Mouse (Mus musculus) bone marrow macrophage, adult 2 months (primary cell): Measurements from ENCODE around the gene Islr2. TPM values are rescaled to one million over a fixed set of nuclear protein-coding genes. Genes with fewer than 3 reads are reported as not detected.
A peak's percentile ranks its signal among the peaks of the same experiment; 100 is the strongest.

Experiments used
- H3K27ac ChIP-seq: 2 replicates; pipeline ENCODE4 v1.5.1; 2012; ENCODE audit warnings: low read depth, low read length; ENCODE audit not compliant: insufficient read depth
- H3K4me1 ChIP-seq: 2 replicates; pipeline ENCODE4 v1.6.1; 2012; ENCODE audit warnings: low read length; ENCODE audit not compliant: control insufficient read depth, insufficient read depth
- H3K4me3 ChIP-seq: 2 replicates; pipeline ENCODE4 v1.5.1; 2012; ENCODE audit warnings: mild to moderate bottlenecking, low read length, moderate library complexity; ENCODE audit not compliant: insufficient read depth
- CTCF ChIP-seq: IDR thresholded peaks from 2 replicates; pipeline ENCODE4 v1.5.1; 2012; ENCODE audit warnings: low read depth, mild to moderate bottlenecking, low read length, moderate library complexity
- POLR2A ChIP-seq: IDR thresholded peaks from 2 replicates; pipeline ENCODE4 v1.6.1; 2012; ENCODE audit warnings: mild to moderate bottlenecking, low read depth, low read length, borderline replicate concordance
- polyA plus RNA-seq: library from polyadenylated mRNA; stranded (reverse); fragments of >200 nt; gene quantifications from 2 replicates; pipeline ENCODE4 v1.2.4, GENCODE M21; 2012; ENCODE audit not compliant: missing spikeins, insufficient read depth, insufficient read length

The Islr2 gene
- polyA plus RNA-seq, 1 experiment, result not detected

- H3K4me3 ChIP-seq, result no peak overlapping the region
- no peak overlapping the region for H3K27ac ChIP-seq
- TF ChIP-seq POLR2A (no peak), CTCF (peak; percentile 52)
Observed at GRCm38 (mm10) chr9:58197781-58198701, 6.1 kb downstream of the Islr2 start.

DNA sequence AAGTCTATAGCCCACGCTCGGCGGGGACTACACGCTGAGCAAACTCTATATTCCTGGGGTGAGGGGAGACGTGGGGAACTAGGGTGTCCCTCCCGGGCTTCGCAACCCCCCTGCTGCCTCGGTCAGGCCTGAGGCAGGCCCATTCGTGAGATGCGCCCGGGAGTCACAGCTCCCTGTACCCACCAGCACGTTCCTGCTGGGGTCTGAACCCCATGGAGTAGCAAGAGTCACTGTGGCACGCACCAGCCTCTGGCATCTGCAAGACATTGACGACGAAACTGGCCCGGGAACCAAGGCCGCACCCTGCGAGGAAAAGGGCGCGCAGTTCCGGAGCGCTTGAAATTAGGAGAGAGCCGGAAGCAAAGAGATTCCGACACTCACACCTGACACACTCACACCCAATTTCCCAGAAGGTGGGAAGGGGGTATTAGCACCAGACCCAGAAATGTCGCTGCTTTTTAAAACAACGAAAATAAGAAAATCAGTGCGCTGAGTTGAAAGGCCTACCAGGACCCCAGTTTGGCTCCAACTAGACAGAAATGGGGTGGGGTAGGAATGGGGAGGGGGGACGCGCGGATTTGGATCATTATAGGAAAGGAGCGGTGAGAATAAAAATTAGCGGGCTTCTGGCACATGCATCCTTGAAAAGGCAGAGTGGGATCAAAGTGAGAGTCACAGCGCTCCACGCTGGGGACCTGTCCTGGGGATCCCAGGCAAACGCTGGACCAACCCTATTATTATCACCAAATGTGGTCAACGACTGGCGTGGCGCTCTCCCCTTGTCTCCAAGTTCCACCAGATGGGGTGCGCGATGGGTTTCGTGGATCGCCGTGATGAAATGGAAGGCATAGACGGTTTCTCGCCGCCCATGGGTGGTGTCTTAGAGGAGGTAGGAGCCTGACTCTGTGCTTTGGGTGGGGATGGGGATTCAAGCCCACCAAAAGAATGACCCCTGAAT, 7.2 kb downstream of the Islr2 start:
- Histone ChIP-seq H3K27ac (no peak overlapping the region), H3K4me1 (0 out of 2 replicates have a peak, but pooled peaks cover 2% of the 10 kb centered on the region), H3K4me3 (no peak overlapping the region)
- TF ChIP-seq CTCF, result no peak; the same call in 1 of the 2 replicates

More at GRCm38 (mm10) chr9:58197781-58198701, 6.1 kb downstream of the Islr2 start:
- H3K4me1 ChIP-seq, result 0 out of 2 replicates have a peak, but pooled peaks cover 2% of the 10 kb centered on the region

- TF ChIP-seq CTCF (no peak), POLR2A (no peak)
- no peak overlapping the region for H3K4me3 ChIP-seq
- 0 out of 2 replicates have a peak, but pooled peaks cover 2% of the 10 kb centered on the region for H3K4me1 ChIP-seq
- H3K27ac ChIP-seq, result no peak overlapping the region
Observed at GRCm38 (mm10) chr9:58196141-58196540, 8.0 kb downstream of the Islr2 start.

GRCm38 (mm10) chr9:58195671-58196070, 8.4 kb downstream of the Islr2 start:
- H3K4me3 ChIP-seq, result no peak overlapping the region
- H3K4me1 ChIP-seq, result 0 out of 2 replicates have a peak, but pooled peaks cover 2% of the 10 kb centered on the region
- TF ChIP-seq CTCF (no peak), POLR2A (no peak)
- H3K27ac ChIP-seq, result no peak overlapping the region

DNA sequence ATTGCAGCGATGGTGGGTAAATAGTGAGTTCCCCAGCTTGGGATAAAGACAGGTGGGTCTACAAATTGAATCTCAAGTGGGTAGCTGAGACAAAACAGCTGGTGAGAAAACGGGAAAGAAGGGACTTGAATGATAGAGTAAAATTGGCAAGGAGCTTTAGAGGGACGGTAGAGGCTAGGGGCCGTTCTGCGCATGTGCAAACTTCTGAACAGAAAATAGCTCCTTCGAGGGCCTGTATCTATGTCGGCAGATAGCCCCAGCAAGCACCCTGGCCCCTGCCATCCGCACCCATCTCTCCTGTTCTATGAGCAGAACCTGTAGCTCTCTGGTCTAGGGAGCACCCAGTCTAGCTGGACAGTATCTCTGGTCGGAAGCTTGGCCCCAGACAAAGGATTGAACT, 9.9 kb downstream of the Islr2 start:
- TF ChIP-seq POLR2A (no peak), CTCF (no peak)
- H3K4me1 ChIP-seq, result no peaks in the 10 kb centered on the region

GRCm38 (mm10) chr9:58184456-58184855, 19.7 kb downstream of the Islr2 start:
- H3K4me1 ChIP-seq, result no peaks in the 10 kb centered on the region
- H3K27ac ChIP-seq, result no peak overlapping the region
- TF ChIP-seq CTCF, result no peak

More for the DNA sequence above, 9.9 kb downstream of the Islr2 start:
- H3K4me3 ChIP-seq, result no peak overlapping the region
- no peak overlapping the region for H3K27ac ChIP-seq

GRCm38 (mm10) chr9:58179390-58179789, 24.7 kb downstream of the Islr2 start:
- H3K4me3 ChIP-seq, result no peak overlapping the region
- H3K27ac ChIP-seq, result no peak overlapping the region
- TF ChIP-seq POLR2A (no peak), CTCF (no peak)
- H3K4me1 ChIP-seq, result no peaks in the 10 kb centered on the region

More at GRCm38 (mm10) chr9:58184456-58184855, 19.7 kb downstream of the Islr2 start:
- H3K4me3 ChIP-seq, result no peak overlapping the region

GRCm38 (mm10) chr9:58177165-58177564, 27.0 kb downstream of the Islr2 start:
- H3K4me1 ChIP-seq, result no peaks in the 10 kb centered on the region
- no peak overlapping the region for H3K4me3 ChIP-seq
- H3K27ac ChIP-seq, result no peak overlapping the region
- TF ChIP-seq POLR2A (no peak), CTCF (no peak)

DNA sequence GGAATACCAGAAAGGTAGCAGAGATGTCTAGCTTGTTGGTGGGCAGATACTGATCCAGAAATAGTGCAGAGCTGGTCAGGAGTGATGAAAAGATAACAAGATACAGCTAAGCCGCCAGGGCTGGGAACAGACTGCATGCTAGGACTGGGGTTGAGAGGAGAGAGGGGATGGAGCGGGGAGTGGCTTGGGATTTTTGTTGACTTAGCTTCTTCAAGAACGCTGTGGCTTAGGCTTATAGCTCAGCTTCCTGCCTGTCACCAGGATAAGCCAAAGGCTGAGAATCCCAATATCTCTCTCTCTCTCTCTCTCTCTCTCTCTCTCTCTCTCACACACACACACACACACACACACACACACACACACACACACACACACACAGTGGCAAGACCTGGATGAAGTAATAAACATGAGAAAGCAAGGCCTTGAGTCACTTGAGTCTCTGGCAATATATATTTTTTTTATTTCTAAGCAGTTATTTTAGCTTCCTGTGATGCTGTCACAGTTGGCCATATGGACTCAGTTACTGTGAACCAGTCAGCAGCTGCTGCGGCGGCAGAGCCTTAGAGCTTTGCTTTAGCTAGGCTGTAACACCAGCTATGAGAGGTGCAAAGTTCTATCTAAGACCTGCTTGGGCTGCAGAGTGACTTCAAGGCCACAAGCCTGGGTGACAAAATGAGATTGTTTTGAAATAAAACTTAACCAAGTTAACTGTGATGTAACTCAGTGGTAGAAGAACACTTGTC, 28.2 kb downstream of the Islr2 start:
- no peaks in the 10 kb centered on the region for H3K4me1 ChIP-seq
- no peak overlapping the region for H3K4me3 ChIP-seq
- H3K27ac ChIP-seq, result no peak overlapping the region
- no peak for TF ChIP-seq CTCF
- TF ChIP-seq POLR2A, result no peak
